Mouse (Mus musculus) limb, embryonic 14.5 days (tissue): ENCODE data around the gene Dusp16. TPM values are rescaled to one million over a fixed set of nuclear protein-coding genes. Genes with fewer than 3 reads are reported as not detected.

Source experiments
- ATAC-seq: fragments of 200-750 bp; cut with Nextera tagmentation; 2 replicates; pipeline ENCODE4 v1.8.0; 2017; ENCODE audit warnings: low read depth, moderate number of reproducible peaks, moderate TSS enrichment; ENCODE audit not compliant: low FRiP score
- DNase-seq: peaks from one replicate; pipeline ENCODE4 v3.0.0-alpha.2; 2015; ENCODE audit warnings: low spot score
- H3K27ac ChIP-seq: fragments of 300-500 bp; sonication (generic); replicated peaks from 2 replicates; pipeline ENCODE4 v1.5.1; 2014; ENCODE audit warnings: low read depth, mild to moderate bottlenecking, low read length, moderate library complexity, mixed read lengths
- H3K27me3 ChIP-seq: fragments of 300-500 bp; sonication (generic); 2 replicates; pipeline ENCODE4 v1.6.1; 2014; ENCODE audit warnings: low read length, mixed read lengths; ENCODE audit not compliant: control insufficient read depth, insufficient read depth
- H3K36me3 ChIP-seq: fragments of 300-500 bp; sonication (generic); 2 replicates; pipeline ENCODE4 v1.6.1; 2014; ENCODE audit warnings: mild to moderate bottlenecking, low read length, moderate library complexity, mixed read lengths; ENCODE audit not compliant: control insufficient read depth, insufficient read depth
- H3K4me1 ChIP-seq: fragments of 300-500 bp; sonication (generic); 2 replicates; pipeline ENCODE4 v1.6.1; 2014; ENCODE audit warnings: antibody characterized with exemption, low read length, mixed read lengths; ENCODE audit not compliant: control insufficient read depth, insufficient read depth
- H3K4me2 ChIP-seq: fragments of 300-500 bp; sonication (generic); replicated peaks from 2 replicates; pipeline ENCODE4 v1.6.1; 2014; ENCODE audit warnings: low read depth, mild to moderate bottlenecking, low read length, moderate library complexity; ENCODE audit not compliant: severe bottlenecking
- H3K4me3 ChIP-seq: fragments of 300-500 bp; sonication (generic); replicated peaks from 2 replicates; pipeline ENCODE4 v1.5.1; 2014; ENCODE audit warnings: low read length
- H3K9ac ChIP-seq: fragments of 300-500 bp; sonication (generic); 2 replicates; pipeline ENCODE4 v1.6.1; 2014; ENCODE audit warnings: mild to moderate bottlenecking, low read depth, low read length, moderate library complexity; ENCODE audit not compliant: severe bottlenecking
- H3K9me3 ChIP-seq: fragments of 300-500 bp; sonication (generic); 2 replicates; pipeline ENCODE4 v1.6.1; 2016; ENCODE audit warnings: low read length; ENCODE audit not compliant: control insufficient read depth
- POLR2A ChIP-seq: fragments of 200-500 bp; IDR thresholded peaks from 2 replicates; pipeline ENCODE4 v1.8.0; 2012; ENCODE audit warnings: inconsistent platforms, mild to moderate bottlenecking, moderate library complexity, borderline replicate concordance; ENCODE audit not compliant: insufficient read depth, insufficient read length; ENCODE audit errors: extremely low read depth
- WGBS: fragments of 180-500 bp; shearing (Covaris S2); extraction: QIAGEN DNeasy Blood & Tissue Kit; methylation state at CpG from one replicate; pipeline ENCODE4 v1.1.7; 2014; 5-methylcytosine and 5-hydroxymethylcytosine counted together
- polyA plus RNA-seq, 2 experiments: library from polyadenylated mRNA; depleted of rRNA in 1 of 2; stranded (reverse) in 1 of 2; unstranded in 1 of 2; fragments of >200 nt; fragmentation: Nextera tagmentation in 1 of 2; extraction: Ambion mirVana in 1 of 2; gene quantifications; 2 replicates each; pipeline versions ENCODE4 v1.2.1 to v1.2.3; 2012 to 2014

The Dusp16 gene
- polyA plus RNA-seq, 2 experiments, result 19.2 to 24.6 TPM

DNA sequence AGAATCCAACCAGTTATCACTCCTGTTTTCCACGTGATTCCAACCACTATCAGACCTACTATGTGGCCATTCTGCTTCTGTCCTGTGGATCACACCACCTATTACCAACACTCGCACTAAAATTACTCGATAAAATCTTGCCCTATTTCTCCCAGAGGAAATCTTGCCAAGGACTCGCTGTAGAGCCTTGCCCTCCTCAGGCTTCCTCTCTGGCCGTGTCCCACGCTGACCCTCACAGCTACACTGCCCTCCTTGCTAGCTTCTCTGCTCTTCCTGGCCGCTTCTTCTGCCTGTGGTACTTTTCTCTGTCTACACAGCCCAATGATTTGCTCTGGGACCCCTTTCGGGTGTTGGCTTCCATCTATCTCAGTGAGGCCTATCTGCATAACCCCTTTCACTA is 59.6 kb downstream of the Dusp16 start:
- no peak for TF ChIP-seq POLR2A
- Histone ChIP-seq H3K27me3 (no peaks in the 10 kb centered on the region), H3K4me1 (no peaks in the 10 kb centered on the region), H3K9ac (no peak overlapping the region), H3K27ac (no peak overlapping the region), H3K4me3 (no peak overlapping the region), H3K9me3 (no peaks in the 10 kb centered on the region), H3K4me2 (no peak overlapping the region), H3K36me3 (peaks cover 15% of the 10 kb centered on the region)
- ATAC-seq, result no peak
- no peak for DNase-seq
- WGBS, result 95% methylated on average over 8 of the region's 8 CpGs

DNA sequence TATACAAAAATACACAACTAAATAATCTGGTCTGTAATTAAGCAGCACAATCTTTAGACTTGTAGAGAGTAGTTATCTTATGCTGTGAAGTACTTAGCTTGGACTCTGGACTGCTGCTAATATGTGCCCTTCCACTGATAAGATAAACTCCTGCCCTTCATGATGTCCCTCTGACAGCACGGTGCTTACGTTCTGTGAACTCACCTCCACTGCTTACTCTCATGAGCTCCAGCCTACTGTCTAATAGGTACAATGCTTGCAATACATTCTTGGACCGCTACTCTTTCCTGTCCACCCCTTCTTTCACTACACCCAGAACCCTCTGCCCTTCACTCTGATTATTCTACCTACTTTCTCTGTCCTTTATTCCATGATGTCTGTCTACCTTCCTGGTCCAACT is 61.4 kb downstream of the Dusp16 start:
- TF ChIP-seq POLR2A, result no peak
- Histone ChIP-seq H3K36me3 (peaks cover 17% of the 10 kb centered on the region), H3K4me1 (no peaks in the 10 kb centered on the region), H3K27me3 (no peaks in the 10 kb centered on the region), H3K9ac (no peak overlapping the region), H3K4me3 (no peak overlapping the region), H3K4me2 (no peak overlapping the region), H3K9me3 (no peaks in the 10 kb centered on the region), H3K27ac (no peak overlapping the region)
- ATAC-seq (no peak), DNase-seq (no peak)
- 97% methylated on average over 3 of the region's 3 CpGs for WGBS

DNA sequence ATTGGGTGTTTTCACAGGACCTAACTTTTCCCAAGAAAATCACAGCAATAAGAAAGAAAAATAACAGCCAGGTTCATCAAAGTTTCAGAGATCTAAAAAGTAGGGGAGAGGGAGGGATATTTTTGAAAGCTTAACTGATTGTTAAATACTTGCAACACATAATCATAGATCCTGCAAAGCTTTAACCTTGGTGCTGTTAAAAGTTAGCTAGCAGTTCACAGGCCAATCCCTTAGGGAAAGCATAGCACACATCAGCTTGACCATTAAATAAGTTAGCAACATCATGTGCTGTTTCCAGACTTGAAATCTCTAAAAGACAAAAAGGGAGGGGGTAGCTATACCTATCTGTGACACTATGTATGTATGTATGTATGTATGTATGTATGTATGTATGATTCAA is 67.0 kb downstream of the Dusp16 start:
- Histone ChIP-seq H3K4me2 (no peak overlapping the region), H3K9me3 (no peaks in the 10 kb centered on the region), H3K27ac (no peak overlapping the region), H3K36me3 (peaks cover 51% of the 10 kb centered on the region), H3K4me3 (no peak overlapping the region), H3K9ac (no peak overlapping the region), H3K27me3 (no peaks in the 10 kb centered on the region), H3K4me1 (no peaks in the 10 kb centered on the region)
- TF ChIP-seq POLR2A, result no peak
- ATAC-seq, result no peak
- DNase-seq, result no peak

DNA sequence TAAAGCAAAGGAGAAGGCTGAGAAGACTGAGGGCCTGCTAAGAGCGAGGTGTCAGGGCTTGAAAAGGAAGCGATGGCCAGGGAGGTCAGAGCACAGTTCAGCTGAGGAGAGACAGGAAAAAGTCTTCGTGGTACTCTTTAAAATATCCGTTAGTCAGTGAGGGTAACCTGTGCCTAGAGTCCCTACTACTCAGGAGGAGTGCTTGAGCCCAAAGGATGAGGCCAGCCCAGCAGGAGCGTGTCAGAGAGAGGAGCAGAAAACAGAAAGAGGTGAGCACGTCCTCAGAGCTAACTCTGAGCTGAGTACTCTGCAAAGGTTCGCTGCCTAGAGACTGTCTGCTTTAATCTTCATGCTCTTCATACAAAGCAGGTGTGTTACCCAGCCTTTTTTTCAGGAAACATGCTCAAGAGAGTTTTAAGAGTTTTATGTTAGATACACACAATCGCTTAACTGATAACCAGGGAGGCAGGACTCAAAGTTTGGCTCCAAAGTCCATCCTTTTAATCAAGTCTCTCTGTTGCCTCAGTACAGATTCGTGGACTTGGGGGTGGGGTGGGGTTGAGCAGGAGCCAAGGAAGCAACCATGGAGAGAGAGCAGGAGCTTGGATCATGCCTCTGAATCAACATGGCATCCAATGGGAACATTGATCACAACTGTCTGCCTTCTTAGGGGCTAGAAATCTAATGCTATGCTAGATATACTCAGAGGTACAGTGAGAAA is 68.4 kb downstream of the Dusp16 start:
- no peaks in the 10 kb centered on the region for H3K27me3 ChIP-seq
- DNase-seq, result no peak
- TF ChIP-seq POLR2A, result no peak
- H3K27ac ChIP-seq, result no peak overlapping the region
- H3K4me3 ChIP-seq, result no peak overlapping the region
- no peaks in the 10 kb centered on the region for H3K9me3 ChIP-seq
- ATAC-seq, result no peak
- no peak overlapping the region for H3K4me2 ChIP-seq
- H3K36me3 ChIP-seq, result peaks cover 65% of the 10 kb centered on the region
- H3K9ac ChIP-seq, result no peak overlapping the region
- 83% methylated on average over 9 of the region's 9 CpGs for WGBS
- H3K4me1 ChIP-seq, result no peaks in the 10 kb centered on the region

DNA sequence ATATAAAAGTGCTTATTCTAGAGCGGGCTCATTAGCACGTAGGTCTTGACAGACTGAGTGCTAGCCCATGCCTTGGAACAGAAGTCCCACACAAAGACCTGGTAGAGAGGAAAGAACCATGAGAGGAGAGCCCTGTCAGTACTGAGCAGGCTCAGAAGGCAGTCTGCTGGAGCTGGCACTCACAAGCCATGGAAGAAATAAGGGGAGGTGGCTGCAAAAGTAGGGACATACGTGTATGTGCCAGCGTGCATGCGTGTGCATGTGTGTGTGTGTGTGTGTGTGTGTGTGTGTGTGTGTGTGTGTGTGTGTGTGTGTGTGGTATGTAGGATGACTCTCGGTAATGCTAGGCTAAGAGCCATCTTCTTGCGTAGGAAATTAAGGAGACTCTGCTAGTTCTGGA is 69.1 kb downstream of the Dusp16 start:
- no peaks in the 10 kb centered on the region for H3K9me3 ChIP-seq
- no peak overlapping the region for H3K4me2 ChIP-seq
- no peak overlapping the region for H3K9ac ChIP-seq
- no peak overlapping the region for H3K27ac ChIP-seq
- no peak for TF ChIP-seq POLR2A
- no peaks in the 10 kb centered on the region for H3K27me3 ChIP-seq
- ATAC-seq (no peak), DNase-seq (no peak)
- no peak overlapping the region for H3K4me3 ChIP-seq
- peaks cover 69% of the 10 kb centered on the region for H3K36me3 ChIP-seq
- 93% methylated on average over 7 of the region's 7 CpGs for WGBS
- H3K4me1 ChIP-seq, result no peaks in the 10 kb centered on the region
